Mouse (Mus musculus) CD4-positive, CD25-positive, alpha-beta regulatory T cell, adult 2 months (primary cell): ENCODE results near the gene Pdxdc1.

Source experiments
- DNase-seq: peaks from one replicate; pipeline ENCODE4 v3.0.0-alpha.2; 2012; ENCODE audit warnings: low read depth, low spot score

Pdxdc1 gene

DNA sequence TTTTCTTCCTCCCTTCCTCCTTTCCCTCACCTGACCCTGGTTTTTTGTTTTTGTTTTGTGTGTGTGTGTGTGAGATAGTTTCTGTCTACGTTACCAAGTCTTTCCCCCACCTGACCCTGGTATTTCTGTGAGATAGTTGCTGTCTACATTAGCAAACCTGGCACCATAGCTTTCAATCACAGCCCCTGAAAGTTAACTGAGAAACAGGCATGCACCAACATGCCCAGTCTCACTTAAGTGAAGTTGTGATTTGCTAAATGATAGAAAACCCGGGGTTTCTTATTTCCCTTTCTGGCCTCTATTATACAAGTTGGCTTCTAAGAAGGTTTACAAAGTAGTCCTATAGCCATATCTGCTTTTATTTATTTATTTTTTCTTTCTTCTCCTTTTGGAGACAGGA, 12.5 kb downstream of the Pdxdc1 start:
- no peak for DNase-seq

- DNase-seq, result no peak
Measured at GRCm38 (mm10) chr16:13883094-13883774, 19.7 kb downstream of the Pdxdc1 start.

GRCm38 (mm10) chr16:13875483-13875882, 27.4 kb downstream of the Pdxdc1 start:
- no peak for DNase-seq

GRCm38 (mm10) chr16:13867910-13868514, 34.9 kb downstream of the Pdxdc1 start:
- DNase-seq, result no peak

DNA sequence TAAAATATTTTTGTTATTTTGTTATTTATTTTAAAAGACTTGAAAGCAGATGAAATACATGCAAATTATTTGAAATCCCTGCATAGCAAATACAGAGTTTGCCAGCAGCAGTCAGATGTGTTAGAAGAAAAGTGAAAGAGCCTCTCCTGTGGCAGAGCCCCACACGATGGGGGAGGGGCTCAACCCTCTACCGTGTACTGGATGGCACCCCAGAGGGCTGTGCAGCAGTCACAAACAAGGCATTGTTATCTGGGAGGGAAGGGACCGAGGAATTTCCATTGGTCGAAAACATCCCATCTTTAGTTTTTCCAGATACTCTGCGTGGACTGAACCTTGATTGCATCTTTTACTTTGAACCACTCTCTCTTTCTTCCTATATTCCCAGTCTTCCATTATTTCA, 35.5 kb downstream of the Pdxdc1 start:
- peak; percentile 19 for DNase-seq

DNA sequence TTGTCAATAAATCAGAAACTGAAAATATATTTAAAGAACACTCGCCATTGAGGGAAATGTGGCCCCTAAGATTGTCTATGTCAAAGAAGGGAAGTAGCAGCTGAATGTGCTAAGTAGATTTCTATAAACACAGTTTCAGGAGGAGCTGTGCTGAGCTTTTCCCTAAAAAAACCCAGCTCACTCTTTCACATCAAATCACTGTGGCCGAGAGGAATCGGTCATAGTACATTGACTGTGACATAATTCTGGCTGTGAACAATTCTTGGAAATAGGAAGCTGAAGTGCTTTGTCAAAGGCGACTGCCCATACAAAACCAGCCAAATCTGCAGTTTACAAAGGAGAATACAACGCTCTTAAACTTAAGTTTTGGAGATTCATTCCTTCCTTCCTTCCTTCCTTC, 36.3 kb downstream of the Pdxdc1 start:
- DNase-seq, result no peak

DNA sequence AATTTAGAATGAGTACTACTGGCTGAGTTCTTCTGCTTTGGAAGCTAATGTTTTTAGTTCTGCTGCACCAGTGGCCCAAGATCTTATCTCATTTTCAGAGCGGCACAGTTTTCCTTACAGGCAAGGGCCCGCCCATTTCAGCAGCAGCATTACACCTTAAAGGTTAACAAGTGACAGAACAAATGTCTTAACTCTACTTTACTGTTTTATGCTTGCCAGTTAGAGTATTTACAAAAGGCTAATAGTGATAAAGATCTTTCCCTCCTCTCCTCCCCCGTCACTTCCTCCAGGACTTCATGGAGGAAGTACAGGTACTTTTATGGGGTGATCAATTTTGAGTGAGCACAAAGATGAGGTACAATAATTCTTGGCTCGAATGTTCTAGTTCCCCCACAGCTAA, 36.9 kb downstream of the Pdxdc1 start:
- DNase-seq, result peak; percentile 12

- no peak for DNase-seq
Measured at GRCm38 (mm10) chr16:13853886-13854285, 49.0 kb downstream of the Pdxdc1 start.

GRCm38 (mm10) chr16:13851446-13851845, 51.5 kb downstream of the Pdxdc1 start:
- DNase-seq, result no peak

DNA sequence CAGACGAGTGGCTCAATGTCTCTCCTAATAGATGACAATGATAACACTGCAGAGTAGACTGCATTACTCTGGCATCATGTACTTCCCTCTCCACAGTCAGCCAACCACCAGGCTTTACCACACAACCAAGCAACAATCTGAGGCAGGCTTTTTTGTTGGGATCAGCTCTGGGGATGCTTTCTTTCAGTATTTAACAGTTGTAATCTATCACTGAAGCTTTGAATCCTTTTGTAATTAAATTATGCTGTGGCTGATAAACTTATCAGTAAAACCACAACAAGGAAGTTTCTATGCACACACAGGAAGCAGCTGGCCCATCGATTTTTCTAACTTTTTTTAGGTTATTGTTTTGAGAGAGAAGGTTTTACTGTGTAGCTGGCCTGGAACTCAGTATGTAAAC, 54.6 kb downstream of the Pdxdc1 start:
- peak; percentile 10 for DNase-seq

DNA sequence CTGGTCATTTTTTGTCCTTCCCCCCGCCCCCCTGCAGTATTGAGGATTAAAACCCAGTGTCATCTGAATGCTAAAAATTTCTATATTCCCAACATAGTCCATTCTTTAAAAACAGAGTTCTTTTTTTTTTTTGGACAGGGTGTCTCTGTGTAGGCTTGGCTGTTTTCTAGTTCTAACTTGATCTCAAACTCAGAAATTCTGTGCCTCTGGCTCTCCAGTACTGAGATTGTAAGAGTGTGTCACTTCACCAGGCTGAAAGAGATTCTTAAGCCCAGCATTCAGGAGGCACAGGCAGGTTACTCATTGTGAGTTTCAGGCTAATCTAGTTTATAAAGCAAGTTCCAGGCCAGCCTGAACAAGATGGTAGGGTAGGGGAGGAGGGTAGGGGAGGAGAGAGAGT, 56.3 kb downstream of the Pdxdc1 start:
- DNase-seq, result no peak

DNA sequence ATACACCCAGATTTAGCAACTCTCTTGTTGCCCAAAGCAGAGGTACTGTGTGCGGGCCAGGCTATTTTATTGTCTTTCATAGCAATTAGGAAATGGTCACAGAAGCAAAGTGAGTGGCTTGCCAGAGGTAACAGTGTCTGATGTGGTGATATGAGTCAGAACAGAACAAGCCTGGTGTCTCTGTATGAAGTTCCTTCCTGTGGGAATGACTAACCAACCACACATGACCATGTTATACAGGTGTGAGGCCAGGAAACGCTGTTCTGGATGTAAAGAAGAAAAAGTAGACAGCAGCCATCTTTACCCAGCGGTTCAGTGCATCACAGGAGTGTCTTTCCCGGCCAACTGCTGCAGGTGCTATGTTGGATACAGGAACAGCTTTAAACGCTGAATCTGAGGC, 57.9 kb downstream of the Pdxdc1 start:
- no peak for DNase-seq

DNA sequence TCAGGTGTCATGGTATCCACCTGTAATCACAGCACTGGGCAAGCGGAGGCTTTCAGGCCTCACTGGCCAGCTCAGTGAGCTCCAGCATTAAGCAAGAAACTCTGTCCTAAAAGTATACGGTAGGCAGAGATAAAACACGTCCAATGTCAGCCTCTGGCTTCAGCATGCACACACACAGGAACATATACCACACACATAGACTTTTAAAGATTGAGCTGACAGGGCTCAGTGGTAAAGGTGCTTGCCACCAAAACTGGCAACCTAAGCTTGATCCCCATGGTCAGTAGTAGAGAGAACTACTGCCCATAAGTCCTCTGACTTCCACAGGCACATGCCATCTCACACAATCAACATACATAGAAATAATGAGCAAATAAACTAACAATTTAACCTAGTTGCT, 62.0 kb downstream of the Pdxdc1 start:
- no peak for DNase-seq

- no peak for DNase-seq
Measured at GRCm38 (mm10) chr16:13840056-13840455, 62.9 kb downstream of the Pdxdc1 start.

GRCm38 (mm10) chr16:13834382-13834781, 68.5 kb downstream of the Pdxdc1 start:
- no peak for DNase-seq

DNA sequence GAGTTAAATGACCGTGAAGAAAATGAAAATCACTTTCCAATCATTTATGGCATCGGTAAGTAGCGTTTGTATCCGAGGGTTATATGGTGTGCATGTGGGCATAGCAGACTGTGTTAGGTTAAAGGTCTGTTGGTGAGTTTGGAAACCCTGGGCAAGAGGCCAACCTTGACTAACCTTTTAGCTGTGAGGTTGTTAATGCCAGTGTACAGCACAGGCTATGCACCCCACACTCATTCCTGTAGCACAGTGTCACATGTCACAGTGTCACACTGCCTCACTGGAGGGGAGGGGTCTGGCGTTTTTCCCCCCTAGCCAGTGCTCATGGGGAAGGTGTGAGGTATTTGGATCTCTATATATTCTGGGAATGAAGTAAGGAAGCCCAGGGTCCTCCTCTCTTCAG, 71.3 kb downstream of the Pdxdc1 start:
- DNase-seq, result no peak

GRCm38 (mm10) chr16:13830444-13830843, 72.5 kb downstream of the Pdxdc1 start:
- DNase-seq, result peak; percentile 22

GRCm38 (mm10) chr16:13826511-13826910, 76.4 kb downstream of the Pdxdc1 start:
- no peak for DNase-seq

DNA sequence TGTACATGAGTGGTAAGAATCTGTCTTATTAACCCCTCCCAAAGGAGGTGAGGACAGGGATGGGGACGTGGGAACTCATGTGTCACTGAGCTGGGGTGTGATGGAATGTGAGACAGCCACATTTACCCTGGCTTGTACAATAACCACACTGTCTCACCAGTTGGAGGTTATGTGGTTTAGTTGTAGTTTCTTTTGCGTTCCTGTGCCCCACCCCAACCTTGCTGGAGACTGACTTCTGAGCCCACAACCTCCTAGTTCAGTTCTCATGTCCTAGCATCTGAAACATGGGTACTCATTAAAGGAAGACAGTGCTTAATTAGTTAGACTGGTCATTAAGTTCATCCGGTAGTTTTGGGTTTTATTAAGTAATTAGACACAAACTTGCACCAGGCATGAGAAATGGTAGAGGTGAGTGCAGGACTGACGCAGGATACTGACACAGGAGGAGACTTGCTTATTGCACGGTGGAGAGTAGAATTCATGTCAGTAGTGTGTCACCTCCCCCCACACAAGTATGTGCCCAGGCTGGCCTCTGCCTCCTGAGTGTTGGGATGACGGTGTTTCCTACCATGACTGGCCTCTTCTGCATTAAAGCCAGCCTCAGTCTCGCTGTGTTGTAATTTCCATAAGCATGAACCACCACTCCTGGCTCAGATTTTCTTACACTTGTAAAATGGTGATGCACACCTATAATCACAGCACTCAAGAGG, 77.0 kb downstream of the Pdxdc1 start:
- no peak for DNase-seq

- no peak for DNase-seq
Measured at GRCm38 (mm10) chr16:13820771-13821170, 82.2 kb downstream of the Pdxdc1 start.

GRCm38 (mm10) chr16:13819806-13820500, 83.0 kb downstream of the Pdxdc1 start:
- peak; percentile 30 for DNase-seq

DNA sequence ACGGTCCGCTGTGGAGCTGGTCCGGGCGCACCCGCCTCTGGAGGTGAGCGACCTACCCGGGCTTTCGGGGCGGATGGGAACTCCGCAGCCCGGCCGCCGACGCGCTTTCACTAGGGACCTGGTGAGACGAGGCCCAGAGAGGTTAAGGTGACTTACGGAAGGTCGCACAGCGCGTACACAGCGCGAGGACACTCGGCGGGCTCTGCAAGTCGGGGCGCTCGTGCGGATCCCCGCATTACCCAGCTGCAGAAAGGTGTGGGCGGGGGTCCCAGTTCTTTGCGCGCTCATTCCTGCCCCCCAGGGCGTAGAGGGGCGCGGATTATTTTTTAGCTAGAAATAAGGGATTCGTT, 83.6 kb downstream of the Pdxdc1 start:
- no peak for DNase-seq
